Mouse (Mus musculus) intestine, embryonic 15.5 days (tissue): Measurements from ENCODE around the gene Rbfox1. TPM values are rescaled to one million over a fixed set of nuclear protein-coding genes. Genes with fewer than 3 reads are reported as not detected.

Experiments used
- ATAC-seq: fragments of 200-750 bp; cut with Nextera tagmentation; 2 replicates; pipeline ENCODE4 v1.8.0; 2017; ENCODE audit warnings: moderate TSS enrichment, moderate library complexity
- H3K27ac ChIP-seq: fragments of 300-500 bp; sonication (generic); 2 replicates; pipeline ENCODE4 v1.5.1; 2015; ENCODE audit warnings: mild to moderate bottlenecking, inconsistent platforms
- H3K27me3 ChIP-seq: fragments of 300-500 bp; sonication (generic); replicated peaks from 2 replicates; pipeline ENCODE4 v1.6.1; 2015; ENCODE audit warnings: inconsistent platforms
- H3K36me3 ChIP-seq: fragments of 300-500 bp; sonication (generic); 2 replicates; pipeline ENCODE4 v1.6.1; 2015; ENCODE audit warnings: inconsistent platforms
- H3K4me1 ChIP-seq: fragments of 300-500 bp; sonication (generic); replicated peaks from 2 replicates; pipeline ENCODE4 v1.6.1; 2015; ENCODE audit warnings: inconsistent platforms
- H3K4me2 ChIP-seq: fragments of 300-500 bp; sonication (generic); replicated peaks from 2 replicates; pipeline ENCODE4 v1.6.1; 2015; ENCODE audit warnings: mild to moderate bottlenecking, inconsistent platforms
- H3K4me3 ChIP-seq: fragments of 300-500 bp; sonication (generic); replicated peaks from 2 replicates; pipeline ENCODE4 v1.5.1; 2015; ENCODE audit warnings: inconsistent platforms
- H3K9ac ChIP-seq: fragments of 300-500 bp; sonication (generic); 2 replicates; pipeline ENCODE4 v1.6.1; 2015; ENCODE audit warnings: inconsistent platforms
- H3K9me3 ChIP-seq: fragments of 300-500 bp; sonication (generic); 2 replicates; pipeline ENCODE4 v1.6.1; 2016; ENCODE audit warnings: inconsistent platforms
- WGBS: fragments of 180-500 bp; shearing (Covaris S2); methylation state at CpG from one replicate; pipeline ENCODE4 v1.1.7; 2015; 5-methylcytosine and 5-hydroxymethylcytosine counted together
- polyA plus RNA-seq: library from polyadenylated mRNA; unstranded; fragments of >200 nt; fragmentation: Nextera tagmentation; extraction: Ambion mirVana; gene quantifications from 2 replicates; pipeline ENCODE4 v1.2.1, GENCODE M21; 2015

The Rbfox1 gene
- polyA plus RNA-seq, 1 experiment from 2014 or later: 3.3 TPM

DNA sequence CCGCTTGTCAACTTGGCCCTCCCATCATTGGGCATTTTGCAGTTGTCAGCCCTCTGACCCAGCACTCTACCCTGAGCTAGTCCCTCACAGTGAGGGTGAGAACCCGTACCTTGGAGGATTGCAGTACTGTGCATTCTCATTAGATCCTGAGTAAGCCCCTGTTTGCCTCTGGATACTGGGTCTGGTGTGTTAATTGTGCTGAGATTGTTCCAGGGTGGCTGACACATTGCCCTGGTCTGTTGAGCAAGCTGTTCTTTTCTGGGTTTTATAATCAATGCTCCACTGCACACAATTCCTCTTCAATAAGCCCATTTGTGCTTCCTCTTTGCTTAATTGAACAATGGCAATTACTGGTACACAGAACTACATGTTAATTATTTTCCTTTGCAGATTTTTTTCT is 1489.5 kb downstream of the Rbfox1 start:
- Histone ChIP-seq H3K27me3 (no peaks in the 10 kb centered on the region), H3K9me3 (no peaks in the 10 kb centered on the region), H3K4me2 (no peak overlapping the region), H3K4me1 (no peaks in the 10 kb centered on the region), H3K36me3 (no peaks in the 10 kb centered on the region), H3K4me3 (no peak overlapping the region), H3K9ac (no peak overlapping the region), H3K27ac (no peak overlapping the region)
- 70% methylated on average over 2 of the region's 2 CpGs for WGBS
- ATAC-seq: no peak

DNA sequence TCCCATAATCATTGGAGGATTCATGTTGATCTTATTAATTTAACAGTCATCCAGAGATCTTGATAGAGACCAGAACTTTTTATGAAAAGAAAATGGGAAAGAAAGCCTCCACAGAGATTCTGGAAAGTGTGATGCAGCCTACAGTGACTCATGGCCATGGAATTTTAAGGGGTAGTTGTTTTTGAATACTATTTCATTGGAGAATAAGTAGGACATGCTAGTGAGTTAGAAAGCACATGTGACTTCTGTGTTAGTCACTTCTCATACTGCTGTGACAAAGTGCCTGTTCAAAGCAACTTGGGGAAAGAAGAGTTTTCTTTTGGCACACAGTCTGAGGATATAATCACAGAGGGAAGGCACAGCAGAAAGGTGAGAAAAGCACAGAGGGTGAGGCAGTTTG is 1510.9 kb downstream of the Rbfox1 start:
- Histone ChIP-seq H3K9me3 (no peaks in the 10 kb centered on the region), H3K27ac (no peak overlapping the region), H3K27me3 (no peaks in the 10 kb centered on the region), H3K4me1 (no peaks in the 10 kb centered on the region), H3K4me2 (no peak overlapping the region), H3K9ac (no peak overlapping the region), H3K36me3 (no peaks in the 10 kb centered on the region), H3K4me3 (no peak overlapping the region)
- no peak for ATAC-seq

DNA sequence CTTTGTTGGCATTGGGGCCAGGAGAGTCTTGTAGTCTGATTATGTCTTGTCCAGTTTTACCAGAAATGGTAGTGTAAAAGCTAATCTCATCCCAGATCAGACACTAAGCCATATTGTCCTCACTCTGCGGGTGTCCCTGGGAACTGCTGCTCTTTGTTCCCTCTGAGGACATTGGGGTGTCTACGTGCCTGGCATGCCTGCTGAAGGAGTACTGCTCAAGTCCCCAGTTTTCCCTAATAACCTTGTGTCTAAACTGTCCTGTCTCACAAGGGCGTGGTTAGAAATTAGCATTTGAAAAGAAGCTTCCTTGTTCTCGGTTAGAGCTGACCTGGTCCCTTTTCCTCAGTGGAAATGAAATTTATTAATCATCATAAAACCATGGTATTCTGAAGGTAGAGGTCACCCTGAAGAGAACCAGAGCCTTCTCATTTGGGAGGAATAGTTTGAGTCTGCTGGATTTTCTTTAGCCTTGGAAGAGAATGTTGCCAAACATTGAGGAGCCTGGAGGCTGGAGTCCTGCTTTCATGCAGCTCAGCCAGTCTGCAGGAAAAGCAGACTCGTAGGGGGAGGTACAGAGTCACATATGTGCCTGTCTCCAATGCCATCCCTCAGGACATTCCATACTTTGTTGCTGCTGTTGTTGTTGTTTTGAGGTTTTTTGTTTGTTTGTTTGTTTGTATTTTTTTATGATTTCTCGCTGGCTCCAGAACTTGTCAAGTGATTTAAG is 1519.8 kb downstream of the Rbfox1 start:
- Histone ChIP-seq H3K4me1 (no peaks in the 10 kb centered on the region), H3K4me2 (no peak overlapping the region), H3K9ac (no peak overlapping the region), H3K9me3 (no peaks in the 10 kb centered on the region), H3K27ac (no peak overlapping the region), H3K4me3 (no peak overlapping the region), H3K36me3 (no peaks in the 10 kb centered on the region), H3K27me3 (no peaks in the 10 kb centered on the region)
- ATAC-seq: no peak
- 49% methylated on average over 6 of the region's 6 CpGs for WGBS

DNA sequence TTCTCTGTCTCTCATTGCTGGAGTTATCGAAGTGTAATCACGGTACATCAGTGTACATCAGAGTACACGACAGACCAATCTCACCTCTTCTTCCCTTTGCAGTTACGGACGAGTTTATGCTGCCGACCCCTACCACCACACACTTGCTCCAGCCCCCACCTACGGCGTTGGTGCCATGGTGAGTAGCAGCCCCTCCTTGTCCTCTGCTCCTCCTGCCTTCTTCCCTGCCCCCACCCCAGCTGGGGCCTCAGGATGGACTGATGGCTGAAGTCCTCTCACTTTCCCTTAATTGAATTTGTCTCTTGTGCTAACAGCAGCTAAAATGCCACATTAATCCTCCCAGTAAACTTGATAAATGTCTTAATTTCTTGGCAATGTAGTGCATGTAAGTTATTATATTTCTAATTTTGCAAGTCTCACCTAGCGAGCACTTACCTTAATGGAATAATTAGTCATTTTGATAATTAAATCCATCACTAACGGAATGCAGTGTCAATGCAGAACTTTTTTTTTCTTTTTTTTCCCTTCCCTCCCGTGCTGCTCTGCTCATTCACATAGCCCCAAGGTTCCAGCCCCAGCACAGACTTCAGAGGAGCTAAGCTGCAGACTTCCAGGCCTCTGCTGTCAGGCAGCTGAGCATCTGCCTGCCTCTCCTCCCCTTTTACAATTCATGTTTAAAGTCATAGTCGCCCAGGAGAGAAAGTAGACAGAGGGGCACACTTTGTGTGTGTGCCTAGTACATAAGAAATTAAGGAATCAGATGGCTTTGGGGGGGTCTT is 1522.9 kb downstream of the Rbfox1 start:
- H3K4me1 ChIP-seq: no peaks in the 10 kb centered on the region
- no peak for ATAC-seq
- no peak overlapping the region for H3K4me3 ChIP-seq
- no peak overlapping the region for H3K9ac ChIP-seq
- WGBS: 54% methylated on average over 12 of the region's 12 CpGs
- no peak overlapping the region for H3K27ac ChIP-seq
- no peaks in the 10 kb centered on the region for H3K9me3 ChIP-seq
- H3K36me3 ChIP-seq: no peaks in the 10 kb centered on the region
- no peak overlapping the region for H3K4me2 ChIP-seq
- H3K27me3 ChIP-seq: no peaks in the 10 kb centered on the region

DNA sequence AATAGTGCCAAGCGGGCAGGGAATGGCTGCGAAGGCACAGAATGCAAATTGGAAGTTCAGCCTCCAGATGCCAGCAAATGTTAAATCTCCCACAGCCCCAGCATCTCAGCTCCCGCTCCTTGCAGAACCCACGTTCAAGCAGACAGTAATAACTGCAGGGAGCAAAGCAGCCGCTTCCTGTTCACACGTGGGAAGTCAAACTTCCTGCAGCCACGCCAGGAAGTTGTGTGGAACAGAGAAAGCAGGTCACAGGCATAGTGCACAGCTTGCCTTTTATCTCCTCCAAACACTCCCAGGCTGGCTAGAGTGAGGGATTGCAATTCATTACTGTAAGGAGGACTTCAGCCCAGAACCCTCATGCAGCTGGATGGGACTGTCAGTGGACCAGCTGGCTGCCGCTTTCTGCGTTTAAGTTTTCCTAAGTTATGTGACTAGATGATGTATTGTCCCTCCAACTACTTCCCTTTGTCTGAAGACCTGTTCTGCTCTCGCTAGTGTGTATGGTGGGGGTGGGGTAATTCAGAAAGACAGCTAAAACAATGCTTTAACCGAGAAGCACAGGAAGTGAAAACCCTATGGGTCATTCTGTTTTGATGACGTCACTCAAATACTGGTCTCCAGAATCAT is 1534.6 kb downstream of the Rbfox1 start:
- Histone ChIP-seq H3K4me3 (no peak overlapping the region), H3K36me3 (no peaks in the 10 kb centered on the region), H3K4me1 (0 out of 2 replicates have a peak, but pooled peaks cover 4% of the 10 kb centered on the region), H3K27ac (0 out of 2 replicates have a peak overlapping the region, but pooled peaks have one; percentile 60), H3K9ac (no peak overlapping the region; the same call in 1 of the 2 replicates), H3K9me3 (no peaks in the 10 kb centered on the region), H3K27me3 (no peaks in the 10 kb centered on the region), H3K4me2 (peak overlapping the region; percentile 49)
- WGBS: 14% methylated on average over 12 of the region's 12 CpGs
- ATAC-seq: peak; percentile 74

DNA sequence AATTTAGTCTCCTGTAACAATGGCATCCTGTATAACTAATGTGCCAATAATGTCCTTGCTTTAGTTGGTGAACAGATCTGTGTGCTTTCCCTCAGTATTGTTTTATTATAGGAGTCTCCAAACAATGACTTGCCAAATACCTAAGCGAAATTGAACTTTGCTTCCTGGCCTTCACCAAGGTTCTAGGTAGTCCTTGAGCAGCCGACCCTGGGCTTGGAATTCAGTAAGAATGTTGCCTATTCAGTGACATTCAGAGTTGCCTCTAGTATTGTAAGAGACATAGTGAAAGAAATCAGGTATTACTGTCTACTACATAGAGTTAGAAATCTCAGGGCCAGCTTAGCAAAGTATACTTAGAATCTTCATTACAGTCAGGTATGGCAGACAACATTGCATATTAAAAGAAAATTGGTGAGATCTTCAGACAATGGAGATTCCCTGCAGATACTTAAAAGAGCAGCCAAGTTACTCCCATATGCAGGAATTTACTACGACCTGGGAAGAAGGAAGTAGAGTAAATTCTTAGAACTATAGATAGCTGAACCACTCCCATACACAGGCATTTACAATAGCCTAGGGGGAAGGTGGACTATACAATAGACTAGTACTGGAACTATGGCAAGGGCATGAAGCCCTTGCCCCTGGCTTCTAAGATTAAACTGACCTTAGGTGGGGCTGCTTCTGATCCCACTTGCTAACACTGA is 1540.4 kb downstream of the Rbfox1 start:
- Histone ChIP-seq H3K4me1 (no peaks in the 10 kb centered on the region), H3K27me3 (no peaks in the 10 kb centered on the region), H3K36me3 (no peaks in the 10 kb centered on the region), H3K9ac (no peak overlapping the region), H3K9me3 (no peaks in the 10 kb centered on the region), H3K27ac (no peak overlapping the region), H3K4me2 (no peak overlapping the region), H3K4me3 (no peak overlapping the region)
- no peak for ATAC-seq
- WGBS: 68% methylated on average over 3 of the region's 3 CpGs

DNA sequence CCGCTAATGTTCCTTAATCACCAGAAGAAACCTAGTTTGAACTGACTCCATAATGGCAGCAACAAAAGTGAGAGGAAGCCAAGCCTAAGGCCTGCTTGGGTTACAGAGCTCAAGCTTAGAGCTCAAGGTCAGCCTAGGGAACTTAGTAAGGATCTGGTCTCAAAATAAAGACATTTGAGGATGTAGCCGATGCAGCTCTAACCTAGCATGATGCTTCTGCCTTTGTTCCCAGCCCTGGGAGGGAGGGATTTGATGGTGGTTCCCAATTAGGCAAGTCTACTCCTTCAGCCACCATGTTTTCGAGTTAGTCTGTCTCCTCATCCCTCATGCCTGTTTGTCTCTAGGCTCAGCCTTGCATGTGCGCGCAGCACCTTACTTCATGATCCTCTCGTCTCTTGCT is 1548.1 kb downstream of the Rbfox1 start:
- Histone ChIP-seq H3K9ac (no peak overlapping the region), H3K27ac (no peak overlapping the region), H3K4me2 (no peak overlapping the region), H3K36me3 (no peaks in the 10 kb centered on the region), H3K4me3 (no peak overlapping the region), H3K9me3 (no peaks in the 10 kb centered on the region), H3K4me1 (no peaks in the 10 kb centered on the region), H3K27me3 (no peaks in the 10 kb centered on the region)
- no peak for ATAC-seq
- 90% methylated on average over 6 of the region's 6 CpGs for WGBS

DNA sequence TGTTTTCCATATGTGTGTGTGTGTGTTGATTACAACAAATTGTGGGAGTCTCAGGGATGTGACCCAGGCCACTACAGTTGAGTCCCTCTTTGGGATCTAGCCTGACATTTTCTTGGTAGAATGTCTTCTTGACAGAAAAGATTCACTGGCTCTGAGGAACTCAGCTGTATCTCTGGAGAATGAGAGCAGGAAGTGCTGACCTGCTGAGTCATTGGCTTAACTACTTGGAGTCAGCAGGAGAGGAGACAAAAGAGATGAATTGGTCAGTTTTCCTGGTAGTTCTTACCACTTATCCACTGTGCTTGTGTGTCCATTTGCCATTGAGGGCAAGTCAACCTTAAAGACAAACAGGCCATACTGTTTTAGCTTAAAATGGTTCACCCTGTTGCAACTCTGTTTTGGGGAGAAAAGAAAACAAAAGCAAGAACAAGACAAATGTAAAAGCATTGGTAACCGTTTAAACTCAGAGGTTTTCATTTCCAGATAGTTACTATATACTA is 1561.7 kb downstream of the Rbfox1 start:
- ATAC-seq: no peak

DNA sequence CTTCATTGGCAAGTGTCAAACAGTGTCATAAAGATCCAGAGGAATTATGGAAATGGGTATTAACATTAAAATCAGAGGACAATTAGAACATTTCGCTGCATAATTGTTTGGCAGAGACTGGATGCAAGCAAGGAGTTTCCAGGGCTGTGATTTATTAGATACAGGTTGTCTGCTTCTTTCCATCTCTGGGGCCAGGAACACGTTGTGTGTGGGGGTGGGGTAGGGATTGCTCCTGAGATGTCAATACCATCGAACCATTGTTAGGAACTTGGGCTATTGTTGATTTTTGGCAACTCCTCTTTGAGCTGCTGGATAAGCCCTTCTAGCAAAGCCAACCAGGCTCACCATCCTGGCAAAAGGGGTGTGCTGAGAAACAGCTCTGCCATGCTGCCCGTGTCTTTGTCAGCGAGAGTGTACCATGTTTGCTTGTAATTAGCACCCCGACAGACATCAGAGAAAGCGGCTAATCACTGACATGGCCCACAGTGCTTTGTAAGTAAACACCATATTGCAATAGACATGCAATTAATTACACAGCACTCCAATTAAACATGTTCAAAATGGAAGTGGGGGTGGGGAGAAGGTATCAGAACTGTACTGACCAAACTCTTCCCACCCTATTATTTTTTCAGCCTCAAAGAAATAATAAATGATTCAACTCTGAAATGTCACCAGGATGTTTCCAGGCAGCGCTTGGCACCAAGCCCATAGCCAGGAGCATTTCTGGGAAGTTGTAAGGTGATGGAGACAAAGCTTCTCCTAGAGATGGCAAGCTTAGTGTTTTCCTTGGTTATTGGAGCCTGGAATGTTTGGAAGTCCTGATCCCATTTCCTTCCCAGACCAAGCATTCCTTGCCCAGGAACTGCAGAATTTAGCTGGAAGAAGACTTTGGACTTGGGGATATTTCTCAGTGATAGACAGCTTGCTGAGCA is 1562.8 kb downstream of the Rbfox1 start:
- ATAC-seq: no peak
- no peak overlapping the region for H3K4me2 ChIP-seq
- H3K9ac ChIP-seq: no peak overlapping the region
- no peak overlapping the region for H3K4me3 ChIP-seq
- H3K27ac ChIP-seq: no peak overlapping the region
- H3K4me1 ChIP-seq: no peaks in the 10 kb centered on the region
- no peaks in the 10 kb centered on the region for H3K36me3 ChIP-seq
- no peaks in the 10 kb centered on the region for H3K27me3 ChIP-seq
- H3K9me3 ChIP-seq: no peaks in the 10 kb centered on the region
- 60% methylated on average over 8 of the region's 8 CpGs for WGBS

More for the DNA sequence above, 1561.7 kb downstream of the Rbfox1 start:
- no peak overlapping the region for H3K4me2 ChIP-seq
- H3K9ac ChIP-seq: no peak overlapping the region
- no peaks in the 10 kb centered on the region for H3K4me1 ChIP-seq
- WGBS: 84% methylated on average over 1 of the region's 1 CpGs
- H3K4me3 ChIP-seq: no peak overlapping the region
- no peaks in the 10 kb centered on the region for H3K9me3 ChIP-seq
- no peaks in the 10 kb centered on the region for H3K27me3 ChIP-seq
- no peak overlapping the region for H3K27ac ChIP-seq
- H3K36me3 ChIP-seq: no peaks in the 10 kb centered on the region

DNA sequence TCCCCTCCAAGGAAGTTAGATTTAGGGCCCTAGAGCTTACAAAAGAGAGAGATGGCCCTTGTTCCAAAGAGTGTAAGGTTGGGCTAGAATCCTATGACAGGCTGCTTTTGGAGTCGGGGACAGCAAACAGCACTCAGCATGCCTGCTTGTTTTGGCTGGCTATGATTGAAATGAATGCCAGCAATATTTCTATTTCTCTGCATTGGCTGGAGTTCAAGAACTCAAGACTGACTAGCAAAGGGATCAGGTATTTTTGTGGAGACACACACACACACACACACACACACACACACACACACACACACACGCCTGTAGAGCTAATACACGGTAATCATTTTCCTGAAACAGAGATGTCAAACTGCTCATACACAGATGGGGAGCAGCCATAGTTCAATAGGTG is 1566.0 kb downstream of the Rbfox1 start:
- WGBS: 94% methylated on average over 3 of the region's 3 CpGs
- H3K9me3 ChIP-seq: no peaks in the 10 kb centered on the region
- H3K4me3 ChIP-seq: no peak overlapping the region
- no peak overlapping the region for H3K4me2 ChIP-seq
- H3K4me1 ChIP-seq: no peaks in the 10 kb centered on the region
- ATAC-seq: no peak
- no peaks in the 10 kb centered on the region for H3K27me3 ChIP-seq
- no peak overlapping the region for H3K27ac ChIP-seq
- no peak overlapping the region for H3K9ac ChIP-seq
- H3K36me3 ChIP-seq: no peaks in the 10 kb centered on the region

DNA sequence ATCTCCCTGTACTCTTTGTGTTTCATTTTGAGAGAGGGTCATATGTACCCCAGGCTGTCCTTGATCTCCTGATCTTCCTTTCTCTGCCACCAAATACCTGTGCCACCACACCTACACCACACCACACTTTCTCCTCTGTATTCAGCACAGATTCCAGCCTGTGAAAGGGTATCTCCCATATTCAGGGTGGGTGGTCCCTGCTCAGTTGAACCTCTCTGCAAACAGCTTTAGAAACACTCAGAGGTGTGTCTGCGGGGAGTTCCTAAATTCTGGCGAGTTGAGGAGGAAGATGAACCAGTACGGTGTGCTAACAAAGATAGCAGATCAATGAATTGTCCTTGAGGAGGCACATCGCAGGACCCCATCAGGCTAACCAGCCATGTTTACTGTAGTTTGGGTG is 1572.4 kb downstream of the Rbfox1 start:
- Histone ChIP-seq H3K27me3 (no peaks in the 10 kb centered on the region), H3K4me3 (no peak overlapping the region), H3K4me1 (no peaks in the 10 kb centered on the region), H3K36me3 (no peaks in the 10 kb centered on the region), H3K4me2 (no peak overlapping the region), H3K9ac (no peak overlapping the region), H3K27ac (no peak overlapping the region), H3K9me3 (no peaks in the 10 kb centered on the region)
- WGBS: 76% methylated on average over 4 of the region's 4 CpGs
- ATAC-seq: no peak
